Mouse (Mus musculus): ENCODE measurements around the gene Ric8b.

The Ric8b gene

DNA sequence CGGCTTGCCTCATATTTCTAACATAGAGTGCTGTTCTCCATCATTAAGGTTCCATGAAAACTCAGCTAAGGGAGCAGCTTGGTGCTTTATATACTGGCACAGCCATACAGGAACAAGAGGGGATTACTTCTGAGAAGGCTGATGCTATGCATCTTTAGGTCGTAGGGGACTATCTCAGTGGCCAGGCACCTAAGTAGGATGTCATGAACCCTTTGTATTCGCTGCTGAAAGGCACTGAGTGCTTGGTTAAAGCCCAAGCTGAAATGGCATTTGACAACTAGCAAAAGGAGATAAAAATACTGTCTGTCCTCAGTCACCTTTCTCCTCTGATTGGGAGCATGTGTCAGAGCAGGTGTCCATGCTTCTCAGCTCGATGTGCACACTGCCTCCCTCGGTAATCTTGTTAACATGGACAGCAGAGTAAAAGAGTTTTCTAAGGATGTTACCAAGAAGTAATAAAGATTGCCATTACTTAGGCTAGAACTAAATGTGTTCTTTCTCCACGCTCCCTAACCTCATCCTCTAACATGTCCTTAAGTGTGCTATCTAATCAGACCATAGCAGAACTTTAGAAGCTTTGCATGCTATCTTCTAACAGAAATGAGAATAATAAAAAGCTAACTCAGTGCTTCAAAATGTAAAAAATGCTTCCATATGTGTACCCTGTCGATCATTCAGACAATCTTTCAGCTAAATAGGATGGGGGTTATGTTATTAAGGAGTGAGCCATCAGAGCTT lies 89.3 kb downstream of the Ric8b start:
- DNase-seq (ENCODE audit: low spot score in 2 of 2), result peak in 1 of 2 experiments; percentile 1

DNA sequence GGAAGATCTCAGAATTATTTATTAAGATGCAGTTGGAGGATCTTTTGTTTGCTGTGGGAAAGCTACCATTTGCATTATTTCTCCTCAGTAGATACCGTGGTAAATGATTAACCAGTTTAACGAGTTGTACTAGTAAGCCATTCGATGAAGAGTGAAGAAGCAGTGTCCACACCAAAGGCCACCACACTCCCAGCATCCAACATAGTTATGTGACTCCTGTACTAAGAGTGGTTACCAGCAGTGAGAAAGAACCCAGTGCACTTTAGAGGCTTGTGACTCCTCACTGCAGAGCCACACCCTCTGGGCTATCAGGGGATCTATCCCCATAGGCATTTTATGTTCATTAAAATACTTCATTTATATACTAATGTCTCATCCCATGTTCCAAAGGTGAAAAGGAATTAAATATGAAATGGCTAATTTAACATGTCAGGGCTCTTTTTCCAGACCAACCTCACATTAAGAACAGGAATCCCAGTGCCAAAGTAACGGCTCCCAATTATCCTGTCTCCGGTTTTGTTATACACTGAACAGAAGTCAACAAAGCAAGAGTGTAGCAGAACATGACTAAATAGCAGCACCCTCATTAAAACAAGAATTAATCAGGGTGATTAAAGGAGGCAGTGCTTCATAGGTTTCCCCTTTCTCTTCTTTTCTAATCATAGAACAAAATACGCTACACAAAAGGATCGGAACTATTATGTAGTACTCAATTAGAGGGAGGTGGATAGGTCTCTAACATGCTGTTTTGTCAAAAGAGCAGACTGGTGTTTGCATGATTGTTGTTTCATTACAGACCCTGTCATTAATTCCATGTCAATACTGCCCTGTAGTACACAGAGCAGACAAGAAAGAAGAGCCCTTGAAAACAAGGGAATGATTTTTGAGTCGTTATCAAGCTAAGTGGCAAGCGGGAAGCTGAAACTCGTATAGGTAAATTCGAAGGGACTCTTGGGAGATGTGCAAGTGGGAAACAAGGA lies 90.7 kb downstream of the Ric8b start:
- DNase-seq (ENCODE audit: low spot score in 2 of 2), result no peak

DNA sequence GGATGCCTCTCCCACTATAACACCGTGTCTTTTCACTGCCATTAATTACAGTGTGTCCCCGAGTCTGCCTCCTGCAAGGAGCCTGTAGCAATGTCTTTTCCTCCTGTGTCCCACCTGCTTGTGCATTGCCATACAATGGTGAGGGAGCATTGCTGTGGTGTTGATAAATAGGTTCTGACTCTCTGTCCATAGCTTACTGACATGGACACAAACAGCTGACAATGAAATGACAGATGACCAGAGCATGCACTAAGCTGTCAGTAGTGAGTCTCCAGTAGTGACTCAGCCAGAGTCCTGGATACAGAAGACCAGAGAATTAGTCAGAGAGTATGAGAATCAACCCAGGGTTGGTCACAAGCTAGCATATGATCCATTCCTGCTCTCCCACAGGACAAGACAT lies 93.7 kb downstream of the Ric8b start:
- no peak for DNase-seq (ENCODE audit: low spot score in 2 of 2)

DNA sequence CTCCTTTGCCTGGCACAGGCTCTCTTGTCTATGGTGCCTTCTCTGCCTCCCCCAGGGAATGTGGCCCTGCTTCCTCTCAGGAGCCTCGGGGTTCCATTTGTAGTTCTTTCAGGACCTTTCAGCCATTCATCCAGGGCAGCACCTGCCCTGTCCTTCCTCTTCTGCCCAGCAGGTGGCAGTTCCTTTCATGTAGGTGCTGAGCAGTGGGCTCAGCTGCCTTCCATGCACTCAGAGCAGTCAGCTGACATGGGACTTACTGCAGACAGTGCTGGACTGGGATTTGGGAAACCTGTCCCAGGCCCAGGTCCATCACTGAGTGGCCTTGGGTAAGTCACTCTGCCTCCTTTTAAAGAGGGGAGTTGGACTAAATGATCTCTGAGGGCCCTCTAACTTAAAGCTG lies 96.0 kb downstream of the Ric8b start:
- peak in 1 of 2 experiments; percentile 40 for DNase-seq (ENCODE audit: low spot score in 2 of 2)

DNA sequence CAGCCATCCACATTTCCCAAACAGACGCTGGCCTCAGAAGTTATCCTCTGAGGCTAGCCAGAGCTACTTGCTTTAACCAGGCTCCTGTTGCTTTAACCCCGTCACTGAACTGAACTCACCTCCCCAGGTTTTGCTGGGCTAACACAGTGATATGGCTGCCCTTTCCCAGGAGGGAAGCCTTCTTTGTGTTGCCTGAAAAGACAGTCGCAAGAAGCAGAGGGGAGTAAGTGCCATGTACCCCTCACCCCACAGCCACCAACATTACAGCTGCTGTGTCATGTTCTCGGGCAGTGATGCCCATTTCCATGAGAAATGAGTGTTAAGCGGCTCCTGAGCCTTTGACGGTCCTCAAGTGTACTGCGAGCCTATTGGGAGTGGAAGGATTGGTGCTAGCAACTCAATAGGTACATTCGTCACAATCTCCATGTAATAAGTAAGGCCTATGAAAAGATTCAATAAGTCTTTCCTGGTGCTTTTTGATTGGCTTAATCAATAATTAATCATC lies 96.6 kb downstream of the Ric8b start:
- no peak for DNase-seq (ENCODE audit: low spot score in 2 of 2)

DNA sequence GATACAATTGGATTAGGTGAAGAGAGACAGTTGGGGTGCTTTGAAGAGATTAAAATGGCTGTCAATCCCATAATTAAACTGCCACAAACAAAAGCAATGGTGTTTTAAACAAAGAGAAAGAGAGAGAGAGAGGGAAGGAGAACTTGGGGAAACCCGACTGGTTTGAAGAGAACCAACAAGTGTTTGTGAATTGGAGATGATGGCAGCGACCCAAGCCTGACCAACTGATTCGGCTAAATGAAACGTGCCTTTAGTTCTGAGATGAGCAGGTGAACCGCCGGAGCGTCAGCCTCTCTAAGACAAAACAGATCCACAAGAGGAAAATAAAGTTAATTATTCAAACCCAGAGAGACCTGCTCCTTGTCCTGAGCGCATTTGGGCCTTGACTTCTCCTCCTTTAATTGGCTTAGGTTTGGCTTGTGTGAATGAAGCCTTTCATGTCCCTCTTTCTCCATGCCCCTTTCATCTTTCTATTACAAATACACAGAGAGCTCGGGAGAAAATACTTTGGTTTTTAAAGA lies 97.1 kb downstream of the Ric8b start:
- DNase-seq (ENCODE audit: low spot score in 2 of 2), result no peak

DNA sequence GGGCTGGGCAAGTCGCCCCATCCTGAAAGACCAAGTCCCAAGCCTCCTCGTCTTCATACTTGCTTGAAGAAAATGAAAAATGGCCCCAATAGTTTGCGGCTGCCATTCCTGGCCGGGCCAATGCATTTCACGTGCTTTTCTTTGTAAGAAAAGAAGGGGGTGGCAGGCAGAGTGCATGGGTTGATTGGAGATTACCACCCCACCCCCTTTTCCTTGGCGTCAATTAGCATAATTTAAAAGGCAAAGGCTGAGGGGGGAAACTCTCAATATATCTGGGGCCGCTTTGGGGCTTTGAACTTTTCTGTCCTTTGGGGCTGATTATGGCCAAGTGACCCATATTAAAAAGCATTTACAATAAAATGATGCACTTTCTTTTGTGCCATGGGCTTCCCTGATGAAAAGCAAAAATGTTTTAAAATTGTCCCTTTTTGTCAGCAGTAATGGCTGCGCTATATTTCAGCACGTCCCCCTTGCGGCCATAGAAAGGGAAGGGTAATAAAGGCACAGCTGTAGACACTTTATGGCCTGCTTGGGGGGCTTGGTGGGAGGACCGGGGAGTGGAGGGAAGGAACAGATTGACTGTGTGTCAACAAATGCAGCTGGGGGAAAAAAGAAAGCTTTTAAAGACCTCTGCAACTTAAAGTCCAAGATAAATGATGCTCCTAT lies 105.4 kb downstream of the Ric8b start:
- no peak for DNase-seq (ENCODE audit: low spot score in 2 of 2)

DNA sequence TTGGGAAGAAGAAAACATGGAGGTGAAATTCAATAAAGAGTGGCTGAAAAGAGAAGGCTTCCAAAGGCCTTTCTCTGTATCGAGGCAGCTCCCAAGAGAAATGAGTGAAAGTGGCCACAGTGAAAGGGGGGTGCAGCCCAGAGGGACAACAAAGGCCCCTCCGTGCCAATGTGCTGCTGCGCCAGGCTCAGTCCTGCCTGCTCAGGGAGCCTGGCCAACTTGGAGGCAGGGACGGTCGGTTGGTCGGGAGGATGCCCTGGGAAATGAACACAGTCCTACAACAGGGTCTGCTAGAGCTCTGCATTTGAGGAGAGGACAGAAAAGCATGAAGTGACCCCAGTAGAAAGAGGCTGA lies 105.9 kb downstream of the Ric8b start:
- DNase-seq (ENCODE audit: low spot score in 2 of 2), result peak in 1 of 2 experiments; percentile 50

DNA sequence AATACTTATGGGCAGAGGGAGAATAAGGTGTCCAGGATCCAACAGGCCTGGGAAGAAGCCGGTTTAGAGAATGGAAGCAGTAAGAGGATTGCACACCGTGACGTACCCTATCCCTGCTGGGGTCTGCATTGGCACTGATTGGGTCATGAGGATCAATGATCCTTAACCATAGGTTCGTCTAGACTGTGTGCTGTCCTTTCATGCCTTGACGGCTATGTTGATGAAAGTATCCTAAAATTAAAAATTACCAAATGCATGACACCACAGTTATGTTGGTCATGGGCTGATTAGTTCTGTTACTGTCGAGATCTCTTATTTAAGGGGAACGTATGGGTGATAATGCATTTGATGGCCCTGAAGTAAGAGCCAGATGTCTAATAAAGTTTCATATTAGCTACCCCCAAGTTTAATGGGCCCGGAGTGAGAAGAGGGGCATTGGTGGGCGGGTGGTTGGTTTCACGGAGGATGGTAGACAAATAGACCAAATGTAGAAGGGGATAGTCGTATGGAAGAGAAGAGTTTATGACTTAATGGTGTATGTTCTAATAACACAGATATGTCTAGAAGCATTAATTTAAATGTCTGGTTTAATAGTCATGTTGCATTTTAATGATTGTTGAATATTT lies 108.5 kb downstream of the Ric8b start:
- no peak for DNase-seq (ENCODE audit: low spot score in 2 of 2)

DNA sequence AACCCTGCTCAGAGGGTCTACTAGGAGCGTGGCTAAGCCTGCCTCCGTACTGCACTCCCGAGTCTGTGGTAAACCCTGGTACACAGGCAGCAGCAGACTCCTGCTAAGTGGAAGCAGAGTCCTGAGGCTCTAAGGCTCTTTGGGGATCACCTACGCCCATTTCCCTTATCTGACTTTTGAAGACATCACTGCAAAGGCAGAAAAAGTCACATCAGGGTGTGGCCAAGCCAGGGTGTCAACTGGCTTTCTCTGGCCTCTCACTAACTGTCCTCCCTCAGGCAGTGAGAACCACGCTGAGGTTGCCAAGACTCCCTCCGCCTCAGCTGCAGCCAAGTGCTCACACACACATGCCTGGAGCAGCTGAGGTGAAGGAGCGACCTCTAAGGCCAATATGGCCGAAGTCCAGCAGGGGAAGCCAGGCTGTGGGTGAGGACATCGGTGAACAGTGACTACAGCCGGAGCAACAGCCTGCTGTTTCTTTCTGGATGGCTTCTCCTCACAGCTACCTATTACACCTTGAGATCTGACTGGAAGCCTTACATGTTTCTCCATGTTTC lies 110.3 kb downstream of the Ric8b start:
- no peak for DNase-seq (ENCODE audit: low spot score in 2 of 2)

DNA sequence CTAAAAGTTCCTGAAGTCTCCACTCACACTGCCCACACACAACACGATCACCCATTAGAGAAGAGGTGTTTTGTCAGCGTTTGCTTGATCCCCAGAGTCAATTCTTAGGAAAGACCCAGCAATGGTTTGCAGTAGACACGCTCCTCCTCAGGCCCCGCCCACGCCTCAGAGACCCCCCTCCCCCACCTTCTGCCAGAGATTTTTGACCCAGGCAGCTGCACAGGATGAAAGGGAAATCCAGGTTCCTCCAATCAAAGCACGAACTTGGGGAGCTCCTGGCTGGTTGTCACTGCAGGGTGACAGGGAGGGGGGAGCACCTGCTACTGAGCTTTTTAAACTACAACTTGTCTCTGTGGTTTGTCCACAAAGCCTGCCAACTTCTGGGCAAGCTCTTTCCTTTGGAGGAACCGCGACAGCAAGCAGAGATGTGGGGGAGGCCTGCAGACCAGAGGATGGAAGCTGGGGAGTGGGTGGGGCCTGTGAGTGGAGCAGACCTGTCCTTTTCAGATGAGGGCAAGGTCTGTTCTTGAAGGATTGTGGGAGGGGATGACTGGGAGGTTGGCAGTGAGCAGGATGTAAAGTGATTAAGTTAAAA lies 117.8 kb downstream of the Ric8b start:
- no peak for DNase-seq (ENCODE audit: low spot score in 2 of 2)

DNA sequence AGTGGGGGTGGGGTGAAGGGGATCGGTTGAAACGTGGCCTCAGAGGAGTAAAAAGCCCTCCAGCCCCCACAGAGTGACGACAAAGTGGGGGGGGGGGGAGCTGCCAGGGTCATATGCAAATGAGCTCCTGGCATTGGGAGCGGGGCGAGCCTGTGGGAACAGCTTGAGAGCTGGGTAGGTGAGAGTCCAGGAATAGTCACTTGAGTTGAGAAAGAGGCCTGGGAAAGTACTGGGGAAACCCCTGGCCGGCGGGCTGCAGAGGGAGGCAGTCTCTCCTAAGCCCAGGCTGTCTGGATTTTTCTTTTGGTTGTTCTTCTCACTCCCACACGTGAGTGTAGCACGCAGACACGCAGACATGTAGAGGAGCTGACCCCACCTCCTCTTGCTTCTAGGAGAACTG lies 120.7 kb downstream of the Ric8b start:
- no peak for DNase-seq (ENCODE audit: low spot score in 2 of 2)

DNA sequence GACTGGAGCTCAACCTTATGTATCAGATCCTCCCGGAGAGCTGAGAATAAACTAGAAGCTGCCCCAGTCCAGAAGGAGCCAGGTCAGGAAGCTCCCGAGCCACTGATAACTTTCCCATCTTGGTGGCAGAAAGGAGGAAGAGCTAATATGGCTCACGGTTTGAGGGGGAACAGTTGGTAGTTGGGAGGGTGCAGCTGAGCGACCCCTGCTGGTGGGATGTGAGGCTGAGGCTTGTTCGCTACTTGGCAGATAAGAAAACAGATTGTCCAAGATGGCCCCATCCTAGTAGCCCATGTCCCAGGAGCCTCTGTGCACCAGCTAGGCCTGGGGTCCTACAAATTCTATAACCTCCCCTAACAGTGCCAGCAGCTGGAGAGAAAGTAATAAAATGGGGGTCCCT lies 121.4 kb downstream of the Ric8b start:
- no peak for DNase-seq (ENCODE audit: low spot score in 2 of 2)

DNA sequence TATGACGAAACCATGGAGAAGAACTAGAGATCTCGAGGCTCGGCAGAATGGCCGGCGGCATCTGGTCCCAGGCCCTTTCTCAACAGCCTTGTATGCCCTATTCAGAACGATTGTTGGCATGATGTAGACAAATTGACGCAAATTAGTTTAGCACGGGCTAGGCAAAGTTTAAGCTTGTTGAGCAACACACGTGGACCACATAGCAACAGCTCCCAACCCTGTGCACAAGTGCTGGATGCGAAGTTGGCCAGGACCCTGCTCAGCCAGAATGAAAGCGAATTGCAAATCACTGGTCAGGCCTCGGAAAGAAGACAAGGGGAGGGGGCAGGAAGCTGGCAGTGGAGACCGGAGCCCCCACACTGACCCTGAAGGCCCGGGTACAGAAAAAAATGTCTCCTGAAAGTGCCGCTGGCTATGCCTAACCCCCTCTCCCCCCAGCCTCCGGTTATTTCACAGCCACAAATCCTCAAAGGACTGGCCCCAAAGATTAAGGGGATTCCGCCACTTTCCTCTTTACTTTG lies 126.8 kb downstream of the Ric8b start:
- DNase-seq (ENCODE audit: low spot score in 2 of 2), result no peak

DNA sequence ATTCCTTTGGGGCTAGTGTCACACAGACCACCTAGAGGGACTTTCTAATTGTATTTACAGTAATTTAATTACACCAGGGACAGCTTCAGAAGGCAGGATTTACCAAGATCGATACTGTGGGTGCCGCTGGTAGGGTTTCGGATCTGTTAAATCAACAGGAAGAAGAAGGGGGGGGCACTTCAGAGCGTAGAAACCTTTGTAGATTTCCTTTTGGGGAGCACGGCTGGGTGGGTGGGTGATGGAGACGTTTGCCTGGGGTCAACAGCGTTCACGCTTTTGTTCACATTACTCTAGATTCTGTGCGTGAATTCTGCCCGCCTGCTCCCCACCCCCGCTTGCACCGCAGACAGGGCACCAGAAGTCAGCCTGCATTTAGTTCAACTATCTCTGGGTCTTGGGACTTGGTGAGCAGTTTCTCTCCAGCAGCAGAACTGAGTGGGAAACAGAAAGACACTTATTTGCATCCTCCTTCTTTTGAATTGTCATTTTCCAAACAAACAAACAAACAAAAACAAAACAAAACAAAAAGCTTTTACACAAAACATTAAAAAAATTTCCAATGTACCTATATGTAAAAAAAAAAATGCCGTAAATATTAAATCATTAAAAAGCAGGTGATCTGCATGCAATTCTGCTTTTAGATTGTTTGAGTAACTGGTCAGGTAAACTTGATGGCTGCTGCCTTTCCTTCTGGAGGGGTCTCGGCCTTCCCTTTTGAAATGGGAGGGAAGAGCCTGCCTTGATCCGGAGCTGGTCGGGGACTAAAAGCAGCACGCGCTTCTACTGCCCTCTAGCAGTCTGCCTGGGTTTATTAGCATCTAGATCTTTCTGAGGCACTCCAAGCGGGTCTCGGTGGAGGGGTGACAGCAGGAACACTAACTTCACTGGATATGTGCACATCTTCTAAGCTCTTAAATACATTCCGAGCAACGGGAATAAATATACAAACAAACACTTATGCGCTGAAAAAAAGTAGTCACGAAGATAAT lies 127.6 kb downstream of the Ric8b start:
- DNase-seq (ENCODE audit: low spot score in 2 of 2), result peak; percentile 36 to 62

DNA sequence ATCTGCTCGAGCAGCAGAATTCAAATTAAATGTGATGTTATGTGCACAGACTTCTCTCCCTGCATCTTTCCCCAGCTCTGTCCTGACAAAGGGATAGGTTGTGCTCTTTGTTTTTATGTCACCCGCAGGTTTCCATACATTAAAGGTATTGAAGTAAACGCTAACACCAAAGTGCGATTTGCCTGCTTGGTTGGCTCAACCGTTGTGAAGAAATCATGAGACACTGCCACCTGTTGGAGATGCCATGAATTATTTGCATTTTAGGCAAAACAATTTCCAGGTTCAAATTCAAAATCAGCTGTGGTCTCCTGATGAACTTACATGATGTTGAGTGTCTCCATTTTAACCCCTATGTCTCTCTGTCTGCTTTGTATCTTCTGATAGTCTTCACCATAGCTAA lies 129.2 kb downstream of the Ric8b start:
- DNase-seq (ENCODE audit: low spot score in 2 of 2), result peak in 1 of 2 experiments; percentile 39

DNA sequence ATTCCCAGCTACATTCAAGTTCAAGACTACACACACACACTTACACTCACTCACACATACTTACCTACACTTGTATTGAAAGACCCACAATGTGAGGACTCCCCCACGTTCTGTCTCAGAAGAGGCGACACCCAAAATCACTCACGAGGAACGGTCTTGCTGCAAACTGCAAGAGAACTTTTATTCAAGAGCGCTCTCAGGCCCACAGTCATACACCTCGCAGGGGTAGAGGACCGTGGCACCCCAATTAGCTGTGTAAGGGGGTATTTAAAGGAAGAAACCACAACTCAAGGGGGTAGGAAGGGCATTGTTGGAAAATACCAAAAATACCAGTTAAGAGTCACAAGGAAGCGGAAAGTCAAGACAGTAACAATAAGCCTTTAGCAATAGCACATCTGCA lies 130.6 kb downstream of the Ric8b start:
- no peak for DNase-seq (ENCODE audit: low spot score in 2 of 2)

DNA sequence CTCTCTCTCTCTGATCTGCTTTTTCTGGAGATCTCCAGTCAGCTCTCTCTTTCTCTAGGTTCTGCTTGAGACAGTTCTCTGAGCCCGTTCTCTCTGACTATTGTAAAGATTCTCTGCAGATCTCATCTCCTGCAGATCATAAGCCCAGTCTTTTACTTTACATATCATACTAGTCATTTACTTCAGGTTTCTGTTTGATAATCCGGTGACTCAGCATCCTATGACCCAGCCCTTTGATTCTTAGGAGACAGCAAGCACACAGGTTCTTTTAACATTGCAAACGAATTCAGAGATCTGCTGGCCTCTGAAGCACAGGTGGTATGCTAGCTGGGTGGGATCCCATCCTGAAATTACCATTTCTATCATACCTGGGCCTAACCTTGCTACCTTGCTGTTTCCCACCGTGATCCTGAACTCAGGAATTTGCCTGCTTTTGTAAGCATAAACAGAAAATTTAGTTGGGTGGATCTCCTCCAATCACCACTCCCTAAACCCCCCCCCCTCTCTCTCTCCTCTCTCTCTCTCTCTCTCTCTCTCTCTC lies 133.3 kb downstream of the Ric8b start:
- DNase-seq (ENCODE audit: low spot score in 2 of 2), result no peak

DNA sequence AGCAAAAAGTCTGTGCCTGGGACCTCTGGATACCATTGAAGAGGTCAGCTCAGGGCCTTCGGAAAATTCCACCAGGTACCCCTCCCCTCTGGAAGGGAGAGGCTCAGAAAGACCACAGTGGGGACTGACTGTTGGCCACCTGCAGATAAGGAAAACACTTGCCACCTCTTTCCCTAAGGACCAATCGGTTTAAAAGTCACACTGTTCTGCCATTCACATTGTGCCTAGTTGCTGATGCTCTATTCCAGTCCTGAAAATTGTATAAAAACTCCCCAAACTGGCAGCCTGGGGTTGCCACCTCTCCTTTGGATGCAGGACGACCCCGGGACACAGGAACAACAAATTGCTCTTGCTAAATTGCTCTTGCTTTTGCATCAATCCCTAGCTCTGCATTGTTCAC lies 135.0 kb downstream of the Ric8b start:
- DNase-seq (ENCODE audit: low spot score in 2 of 2), result no peak

All from cerebellum, postnatal 4 days (tissue).